Mouse (Mus musculus) testis, postnatal 10 days (tissue): Measurements from ENCODE around the gene Nras.

ENCODE experiments used
- DNase-seq: peaks from one replicate; pipeline ENCODE4 v3.0.0; 2021; ENCODE audit warnings: low spot score

Nras gene

GRCm38 (mm10) chr3:103058207-103059157 lies at the start of gene Nras:
Nras (plus strand) TSS chr3:103058285.
- DNase-seq = peak; percentile 99

GRCm38 (mm10) chr3:103017350-103017749 lies 40.7 kb upstream of the Nras start:
- DNase-seq = no peak

- no peak for DNase-seq
Observed at GRCm38 (mm10) chr3:103019462-103019861, 38.6 kb upstream of the Nras start.

GRCm38 (mm10) chr3:103020249-103020942 lies 37.7 kb upstream of the Nras start, which contains the start of gene Csde1:
Csde1 (plus strand) TSS chr3:103020426.
- peak; percentile 96 for DNase-seq

GRCm38 (mm10) chr3:103020943-103021638 lies 37.0 kb upstream of the Nras start:
- peak; percentile 92 for DNase-seq

- DNase-seq = no peak
Observed at GRCm38 (mm10) chr3:103026174-103026573, 31.9 kb upstream of the Nras start.

GRCm38 (mm10) chr3:103040285-103040684 lies 17.8 kb upstream of the Nras start:
- no peak for DNase-seq

- DNase-seq = no peak
Observed at GRCm38 (mm10) chr3:103040861-103041379, 17.2 kb upstream of the Nras start.

- DNase-seq = no peak
Observed at GRCm38 (mm10) chr3:103056016-103056595, 2.0 kb upstream of the Nras start.

GRCm38 (mm10) chr3:103057752-103058151 lies 333 bp upstream of the Nras start:
- peak; percentile 50 for DNase-seq

GRCm38 (mm10) chr3:103066927-103067326 lies 8.8 kb downstream of the Nras start:
- DNase-seq = no peak

- no peak for DNase-seq
Observed at GRCm38 (mm10) chr3:103068971-103069370, 10.9 kb downstream of the Nras start.

- DNase-seq = no peak
Observed at GRCm38 (mm10) chr3:103073771-103074170, 15.7 kb downstream of the Nras start, which contains the start of gene Ampd1. Ampd1 (plus strand) TSS chr3:103074014.

GRCm38 (mm10) chr3:103075871-103076270 lies 17.8 kb downstream of the Nras start:
- no peak for DNase-seq

- no peak for DNase-seq
Observed at GRCm38 (mm10) chr3:103076476-103076875, 18.4 kb downstream of the Nras start.

- no peak for DNase-seq
Observed at GRCm38 (mm10) chr3:103079301-103079700, 21.2 kb downstream of the Nras start.

- DNase-seq = no peak
Observed at GRCm38 (mm10) chr3:103081051-103081450, 23.0 kb downstream of the Nras start.

- DNase-seq = no peak
Observed at GRCm38 (mm10) chr3:103081861-103082453, 23.9 kb downstream of the Nras start.

- DNase-seq = no peak
Observed at GRCm38 (mm10) chr3:103082761-103083160, 24.7 kb downstream of the Nras start.

GRCm38 (mm10) chr3:103085986-103086385 lies 27.9 kb downstream of the Nras start:
- no peak for DNase-seq

- DNase-seq = no peak
Observed at GRCm38 (mm10) chr3:103091753-103092152, 33.7 kb downstream of the Nras start.
